In the genomic region with DNA sequence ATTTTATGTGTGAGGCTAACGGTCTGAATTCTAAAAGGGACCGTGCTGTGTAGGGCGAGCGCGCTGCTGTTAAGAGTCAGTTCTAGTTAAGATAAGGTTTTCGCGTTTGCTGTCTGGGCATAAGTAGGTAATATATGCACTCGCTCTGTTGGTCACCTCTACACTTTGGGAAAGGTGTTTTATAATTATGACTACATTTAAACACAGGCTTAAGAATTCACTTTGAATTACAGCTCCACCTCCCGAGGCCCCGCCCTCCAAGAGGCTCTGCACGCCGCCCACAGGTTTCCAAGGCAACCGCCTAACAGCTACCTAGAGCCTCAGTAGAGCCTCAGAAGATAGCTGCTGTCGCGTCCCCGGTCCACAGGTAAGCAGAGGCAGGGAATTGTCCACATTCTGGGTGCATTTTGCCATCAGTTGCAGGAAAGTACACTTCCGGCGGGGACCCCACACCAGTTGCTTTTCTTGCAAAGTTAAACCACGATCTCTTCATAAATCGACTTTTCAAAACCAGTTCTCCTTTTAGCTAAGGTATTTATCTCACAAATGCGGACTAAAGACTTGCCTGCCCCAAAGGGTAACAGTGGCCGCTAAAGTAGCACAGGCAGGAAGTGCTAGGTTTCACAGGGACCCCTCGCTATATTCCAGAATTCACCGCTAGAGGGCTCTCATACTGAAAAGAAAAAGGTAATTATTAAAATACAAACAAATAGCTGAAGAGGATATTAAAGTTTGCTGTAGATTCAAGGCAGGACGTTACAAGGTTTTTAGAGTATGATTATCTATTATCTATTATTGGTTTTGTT, we compare ENCODE assay signal across 8 mouse cellular contexts. TPM values are rescaled to one million over a fixed set of nuclear protein-coding genes. Genes with fewer than 3 reads are reported as not detected.
A peak's percentile ranks its signal among the peaks of the same experiment; 100 is the strongest.
DNase-seq lines count a peak whose midpoint lies in the region; ATAC-seq lines count a peak whose summit lies in the region.

Gene Ak9, plus strand, starts transcription at position 342 of the 806 bp plus-strand sequence.

- peak; percentile 90 to 96 for DNase-seq in adrenal gland, adult (ENCODE audit: inconsistent age in 2 of 2, low spot score in 1 of 2)
- DNase-seq in embryo, embryonic 10.5 days (ENCODE audit: low spot score): peak; percentile 93
- peak; percentile 85 for DNase-seq in gastrocnemius, postnatal 14 days
- peak; percentile 68 to 90 for DNase-seq in left cerebral cortex, adult 9 months (ENCODE audit: low spot score in 2 of 2)
- DNase-seq in right cerebral cortex, adult 2 months (ENCODE audit: low spot score in 2 of 2): peak; percentile 88 to 91
- DNase-seq in urinary bladder, postnatal 10 days (ENCODE audit: low spot score): peak; percentile 38

- ATAC-seq in inflammation-experienced regulatory T-cells, adult 6 months: peak; percentile 84

- no peaks in the 10 kb centered on the region for H3K36me3 ChIP-seq in megakaryocyte, embryonic 14.5 days (replicated peaks; ENCODE audit: low read length)

- peaks cover 3% of the 10 kb centered on the region for H3K27me3 ChIP-seq in megakaryocyte, embryonic 14.5 days (replicated peaks)

- intact Hi-C loops in gastrocnemius, postnatal 14 days (cut with DNase I; ENCODE audit: low total_unique reads): loop anchor here (10.0 kb wide), 1 partner anchor 201 kb away; no protein-coding TSS in a partner anchor

- 0 out of 2 replicates have a peak, but pooled peaks cover 2% of the 10 kb centered on the region for H3K9me3 ChIP-seq in megakaryocyte, embryonic 14.5 days

- peaks cover 13% of the 10 kb centered on the region; the same call in 1 of the 2 replicates for H3K4me1 ChIP-seq in megakaryocyte, embryonic 14.5 days

- peak within 1 kb of the TSS; percentile 92 for H3K4me3 ChIP-seq in megakaryocyte, embryonic 14.5 days (replicated peaks)

RNA-seq across cellular contexts. Expression of gene Ak9, which starts in this region (rescaled TPM):
- total RNA-seq in gastrocnemius, postnatal 14 days (2021): not detected
- under 1 TPM in 2 of 3 experiments, not detected in 1; 0.06 to 0.07 TPM for polyA plus RNA-seq in inflammation-experienced regulatory T-cells, adult 6 months (2017; shearing (Covaris generic))
- polyA plus RNA-seq in megakaryocyte, embryonic 14.5 days (2012; ENCODE audit: insufficient read depth, low replicate concordance): not detected in 2 replicates

Comparison
In these comparisons a context has a peak if more than half of its experiments do, and no peak if none do; other contexts are left out.
1. Peak in every context shown above with its lines: DNase-seq, ATAC-seq and H3K4me3 ChIP-seq.
2. Peak in DNase-seq in gastrocnemius, postnatal 14 days; RNA of the gene not detected or under 1 TPM.
3. Peak in ATAC-seq in inflammation-experienced regulatory T-cells, adult 6 months; RNA of the gene not detected or under 1 TPM.
4. DNase-seq: peak in every context shown above with its lines; median percentile 93 in adrenal gland, adult; 93 in embryo, embryonic 10.5 days; 90 in right cerebral cortex, adult 2 months; 85 in gastrocnemius, postnatal 14 days; 79 in left cerebral cortex, adult 9 months; 38 in urinary bladder, postnatal 10 days.